Mouse (Mus musculus): ENCODE data around the gene P4htm.

P4htm gene

DNA sequence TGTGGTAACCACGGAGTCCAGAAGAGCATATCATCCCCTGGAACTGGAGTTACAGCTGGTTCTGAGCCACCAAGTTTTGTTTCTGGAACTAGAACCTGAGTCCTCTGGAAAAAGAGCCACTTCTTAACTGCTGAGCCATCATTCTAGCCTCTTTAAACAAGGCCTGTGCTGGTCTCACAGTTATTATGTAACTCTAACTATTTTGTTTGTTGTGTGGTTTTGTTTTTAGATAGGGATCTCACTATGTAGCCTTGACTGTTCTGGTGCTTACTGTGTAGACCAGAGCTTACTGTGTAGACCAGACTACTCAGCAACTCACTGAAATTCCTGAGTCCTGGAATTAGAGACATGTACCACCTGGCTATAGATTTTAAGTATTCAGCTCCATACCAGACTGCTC lies 50.6 kb downstream of the P4htm start:
- no peak for ATAC-seq (ENCODE audit: low TSS enrichment)

DNA sequence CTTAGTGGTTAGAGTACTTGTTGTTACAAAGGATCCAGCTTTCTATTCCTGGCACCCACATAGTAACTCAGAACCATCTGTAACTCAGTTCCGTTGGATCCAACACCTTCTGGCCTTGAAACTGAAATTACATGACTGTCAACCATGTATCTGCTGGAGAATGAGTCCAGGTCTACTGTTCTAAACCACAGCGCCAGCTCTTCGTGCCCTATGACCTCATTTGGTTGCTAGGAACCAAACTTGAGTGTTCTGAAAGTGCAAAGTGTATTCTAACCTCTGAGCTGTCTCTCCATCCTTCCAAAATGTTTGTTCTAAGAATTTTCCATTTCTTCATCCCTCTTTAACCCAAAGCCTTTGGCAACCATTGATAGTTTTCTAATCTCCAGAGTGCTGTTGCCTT lies 51.5 kb downstream of the P4htm start:
- ATAC-seq (ENCODE audit: low TSS enrichment) = no peak

GRCm38 (mm10) chr9:108540846-108541245 lies 56.6 kb downstream of the P4htm start:
- no peak for ATAC-seq (ENCODE audit: low TSS enrichment)

- no peak for ATAC-seq (ENCODE audit: low TSS enrichment)
Measured at GRCm38 (mm10) chr9:108531496-108531895, 66.0 kb downstream of the P4htm start.

DNA sequence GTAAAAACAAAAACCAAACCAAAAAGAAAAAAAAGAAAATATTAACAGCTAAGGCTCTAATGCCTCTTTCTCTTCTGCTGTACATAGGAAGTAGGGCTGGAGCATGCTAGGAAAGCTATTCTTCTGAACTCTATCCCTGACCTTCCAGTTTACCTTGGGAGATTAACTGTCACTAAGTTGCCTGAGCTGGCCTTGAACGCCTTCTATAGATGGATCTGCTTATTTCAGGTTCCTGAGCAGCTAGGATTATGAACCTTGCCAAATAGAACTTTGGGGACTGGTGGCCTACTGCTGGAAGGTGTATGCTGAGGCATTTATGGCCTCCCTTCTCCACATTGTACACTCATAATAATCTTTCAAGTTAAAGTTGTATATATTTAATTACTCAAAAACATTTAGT lies 66.5 kb downstream of the P4htm start:
- no peak for ATAC-seq (ENCODE audit: low TSS enrichment)

All from frontal cortex, adult (tissue).